In genomic region chr17:64780753-64781490, GRCm38 (mm10) we compare ENCODE assay signal across 28 mouse cellular contexts. TPM values are rescaled to one million over a fixed set of nuclear protein-coding genes. Genes with fewer than 3 reads are reported as not detected.
DNase-seq lines count a peak whose midpoint lies in the region; ATAC-seq and TF ChIP-seq lines count a peak whose summit lies in the region.
"Had no signal": no experiment of that assay in that cellular context is flagged by ENCODE, and none has a peak within 500 bp of the region (broad histone marks: within the 10 kb centered on the region; RNA-seq: fewer than 3 reads in every experiment).

No protein-coding gene starts in this region.

- no peak overlapping the region for H3K27ac ChIP-seq in MEL (ENCODE audit: control insufficient read depth, low read depth, low read length)
- H3K27ac ChIP-seq: forebrain, embryonic 12.5 days; heart, adult 2 months; hindbrain, postnatal 0 days; left cerebral cortex, adult 2 months; stomach, embryonic 15.5 days had no signal

- no peaks in the 10 kb centered on the region for H3K79me2 ChIP-seq in MEL (ENCODE audit: control insufficient read depth, insufficient read depth, low read length, poor library complexity)

- H3K36me3 ChIP-seq in MEL (ENCODE audit: control insufficient read depth in 1 of 2, insufficient read depth in 2 of 2, low read length in 2 of 2) = no peaks in the 10 kb centered on the region
- H3K36me3 ChIP-seq: forebrain, embryonic 12.5 days; G1E; stomach, embryonic 15.5 days had no signal

- no peak for TF ChIP-seq CTCF in MEL (IDR thresholded peaks at IDR 0.05 in 2 of 3, conservative IDR thresholded peaks at IDR 0.05 in 1 of 3; ENCODE audit: control insufficient read depth in 1 of 3, insufficient read depth in 1 of 3, low read depth in 2 of 3, low read length in 3 of 3, poor library complexity in 1 of 3, severe bottlenecking in 1 of 3)

- TF ChIP-seq EP300 in MEL (IDR thresholded peaks at IDR 0.05; ENCODE audit: low read depth in 1 of 2, low read length in 2 of 2) = no peak

- 0 out of 4 replicates have a peak, but pooled peaks cover 0 to 1% of the 10 kb centered on the region in 2 experiments for H3K27me3 ChIP-seq in MEL (ENCODE audit: control insufficient read depth in 1 of 2, insufficient read depth in 2 of 2, low read length in 2 of 2)
- H3K27me3 ChIP-seq: forebrain, embryonic 12.5 days; stomach, embryonic 15.5 days had no signal

- no peak overlapping the region for H3K4me3 ChIP-seq in MEL (ENCODE audit: control insufficient read depth in 1 of 2, insufficient read depth in 1 of 2, low read depth in 2 of 2, low read length in 2 of 2)
- H3K4me3 ChIP-seq: forebrain, embryonic 12.5 days; heart, adult 2 months; left cerebral cortex, adult 2 months; stomach, embryonic 15.5 days had no signal

- H3K9ac ChIP-seq in MEL (ENCODE audit: control insufficient read depth, low read depth, low read length, poor library complexity, severe bottlenecking) = no peak overlapping the region
- H3K9ac ChIP-seq: forebrain, embryonic 12.5 days; stomach, embryonic 15.5 days had no signal

- no peaks in the 10 kb centered on the region for H3K4me1 ChIP-seq in MEL (ENCODE audit: control insufficient read depth in 1 of 2, insufficient read depth in 2 of 2, low read length in 2 of 2)
- H3K4me1 ChIP-seq: forebrain, embryonic 12.5 days; stomach, embryonic 15.5 days had no signal

- 0 out of 2 replicates have a peak, but pooled peaks have one; percentile 9 for ATAC-seq in megakaryocyte progenitor cell, adult 5-6 weeks (replicated peaks; ENCODE audit: poor library complexity)
- ATAC-seq: hindbrain, postnatal 0 days had no signal

- TF ChIP-seq POLR2A in MEL (IDR thresholded peaks at IDR 0.05; ENCODE audit: control insufficient read depth in 1 of 2, insufficient read depth in 1 of 2, low read depth in 1 of 2, low read length in 2 of 2, poor library complexity in 1 of 2) = no peak

- no peak for TF ChIP-seq RAD21 in MEL (IDR thresholded peaks at IDR 0.05; ENCODE audit: low read depth, low read length)

- peak; percentile 27 for DNase-seq in embryo, embryonic 10 days (ENCODE audit: low spot score)
- DNase-seq in embryo, embryonic 9.5 days (ENCODE audit: extremely low spot score) = no peak
- DNase-seq in spleen, adult 12 weeks (ENCODE audit: low spot score) = peak; percentile 3
- no peak for DNase-seq in spleen, adult 18-20 months
- peak; percentile 4 for DNase-seq in MEL (ENCODE audit: low read depth, low spot score)
- no peak for DNase-seq in urinary bladder, postnatal 4 days (ENCODE audit: low spot score in 2 of 2)
- no peak for DNase-seq in gastrocnemius, adult 18-20 months (ENCODE audit: low spot score)
- DNase-seq: cerebellum, adult 8-10 months; gastrocnemius, postnatal 10 days; heart, adult 2 months; kidney, adult 11 months; kidney, postnatal 25 days; left cerebral cortex, postnatal 4 days; lung, adult 18-20 months; lung, postnatal 36 days; right cerebral cortex, adult 18-20 months had no signal

- no peaks in the 10 kb centered on the region for H3K9me3 ChIP-seq in MEL (replicated peaks; ENCODE audit: insufficient read depth, low read length)
- H3K9me3 ChIP-seq: forebrain, embryonic 12.5 days; stomach, embryonic 15.5 days had no signal

TF ChIP-seq in MEL, 35 proteins besides CTCF, POLR2A, EP300 and RAD21:
- TF ChIP-seq ETS1 (IDR thresholded peaks at IDR 0.05; ENCODE audit: low read depth, low read length) (no peak), USF1 (IDR thresholded peaks at IDR 0.05; ENCODE audit: low read depth, low read length) (no peak)

RNA-seq across cellular contexts. Expression of gene 4930583I09Rik, which starts 54.9 kb away (rescaled TPM):
- not detected in 2 replicates for total RNA-seq in MEL (2012; rRNA removed)
- not detected for polyA plus RNA-seq in MEL (2012; ENCODE audit: insufficient read depth in 1 of 2, insufficient read length in 2 of 2, low read depth in 1 of 2, low replicate concordance in 2 of 2, missing spikeins in 1 of 2)
- total RNA-seq in megakaryocyte progenitor cell, adult 5-6 weeks (2015) = not detected in 2 replicates
- not detected in 2 replicates for total RNA-seq in megakaryocyte progenitor cell, adult 5-6 weeks (2017)
- total RNA-seq in gastrocnemius, adult 18-20 months (2021) = not detected
- total RNA-seq: adrenal gland, postnatal 4 days; G1E; gastrocnemius, postnatal 10 days; heart, adult 2 months; hematopoietic stem cell, adult 5-6 weeks; hindbrain, postnatal 0 days; left cerebral cortex, adult 2 months; left cerebral cortex, postnatal 4 days had no signal
- polyA plus RNA-seq: forebrain, embryonic 12.5 days; G1E; heart, adult 2 months; heart, embryonic 14.5 days; hindbrain, postnatal 0 days; liver, embryonic 11.5 days; midbrain, embryonic 11.5 days; stomach, embryonic 15.5 days; urinary bladder, adult 2 months had no signal

Comparison
In these comparisons a context has a peak if more than half of its experiments do, and no peak if none do; other contexts are left out.
1. DNase-seq: peak in embryo, embryonic 10 days (single experiment), spleen, adult 12 weeks (single experiment) and MEL (single experiment); none in embryo, embryonic 9.5 days (single experiment), spleen, adult 18-20 months (0 of 2), urinary bladder, postnatal 4 days (0 of 2) and gastrocnemius, adult 18-20 months (single experiment).